Mouse (Mus musculus) heart, adult 2 months (tissue): ENCODE results near the gene Slc51b.

Source experiments
- CTCF ChIP-seq: fragments of 200-600 bp; IDR thresholded peaks from 2 replicates; pipeline ENCODE4 v1.8.1; 2022; ENCODE audit warnings: antibody characterized with exemption, mild to moderate bottlenecking, moderate library complexity
- POLR2A ChIP-seq: fragments of 200-500 bp; IDR thresholded peaks from 2 replicates; pipeline ENCODE4 v1.6.1; 2011; ENCODE audit warnings: mild to moderate bottlenecking, low read depth, low read length, control low read depth; ENCODE audit not compliant: insufficient read depth

- no peak for TF ChIP-seq CTCF
- TF ChIP-seq POLR2A = no peak
These were observed 22.8 kb downstream of the Slc51b start for GRCm38 (mm10) chr9:65399934-65400333.
